Comparison of ENCODE assay signal across 9 mouse cellular contexts in genomic region chr5:148792736-148793440, GRCm38 (mm10).
A peak's percentile ranks its signal among the peaks of the same experiment; 100 is the strongest.
DNase-seq lines count a peak whose midpoint lies in the region; ATAC-seq and TF ChIP-seq lines count a peak whose summit lies in the region.
"Had no signal": no experiment of that assay in that cellular context is flagged by ENCODE, and none has a peak within 500 bp of the region (broad histone marks: within the 10 kb centered on the region; RNA-seq: fewer than 3 reads in every experiment).

No protein-coding gene starts in this region.

- 12% methylated on average over 14 of the region's 14 CpGs for WGBS in bone marrow, adult 2 months
- 13% methylated on average over 14 of the region's 14 CpGs for WGBS in embryonic facial prominence, embryonic 15.5 days

- no peaks in the 10 kb centered on the region for H3K9me3 ChIP-seq in ES-Bruce4 (replicated peaks; ENCODE audit: control insufficient read depth, insufficient read depth, low read length, poor library complexity, severe bottlenecking)
- no peaks in the 10 kb centered on the region for H3K9me3 ChIP-seq in embryonic facial prominence, embryonic 15.5 days (replicated peaks)
- H3K9me3 ChIP-seq: heart, embryonic 15.5 days had no signal

- no peaks in the 10 kb centered on the region for H3K4me1 ChIP-seq in ES-Bruce4 (ENCODE audit: control insufficient read depth, insufficient read depth, low read length)
- H3K4me1 ChIP-seq in bone marrow, adult 2 months (ENCODE audit: control insufficient read depth, insufficient read depth, low read length): no peaks in the 10 kb centered on the region; the same call in 1 of the 2 replicates
- peaks cover 13% of the 10 kb centered on the region for H3K4me1 ChIP-seq in embryonic facial prominence, embryonic 15.5 days

- no peak for TF ChIP-seq POLR2A in ES-Bruce4 (IDR thresholded peaks at IDR 0.05; ENCODE audit: insufficient read depth, low read length)
- TF ChIP-seq POLR2A in bone marrow, adult 2 months (IDR thresholded peaks at IDR 0.05; ENCODE audit: borderline replicate concordance, control insufficient read depth, low read depth, low read length): no peak

- no peaks in the 10 kb centered on the region for H3K27me3 ChIP-seq in ES-Bruce4 (ENCODE audit: control insufficient read depth, insufficient read depth, low read length, poor library complexity, severe bottlenecking)
- H3K27me3 ChIP-seq in embryonic facial prominence, embryonic 15.5 days: no peaks in the 10 kb centered on the region
- H3K27me3 ChIP-seq: heart, embryonic 15.5 days had no signal

- TF ChIP-seq CTCF in ES-Bruce4 (IDR thresholded peaks at IDR 0.05; ENCODE audit: low read depth, low read length): peak; percentile 88
- TF ChIP-seq CTCF in bone marrow, adult 2 months (IDR thresholded peaks at IDR 0.05; ENCODE audit: control insufficient read depth, insufficient read depth, low read length): peak; percentile 96

- peak; percentile 80 for TF ChIP-seq EP300 in ES-Bruce4 (IDR thresholded peaks at IDR 0.05; ENCODE audit: insufficient read depth, low read depth, low read length)

- peak; percentile 89 for DNase-seq in layer of hippocampus, adult 9-10 months (ENCODE audit: low spot score)
- peak; percentile 92 for DNase-seq in lung, postnatal 36 days
- DNase-seq in retina, postnatal 7 days (ENCODE audit: low read depth, low spot score): peak; percentile 63
- peak; percentile 94 for DNase-seq in thymus, postnatal 4 days

- H3K36me3 ChIP-seq in ES-Bruce4 (ENCODE audit: control insufficient read depth, insufficient read depth, low read length, poor library complexity, severe bottlenecking): no peaks in the 10 kb centered on the region
- no peaks in the 10 kb centered on the region for H3K36me3 ChIP-seq in embryonic facial prominence, embryonic 15.5 days
- H3K36me3 ChIP-seq: heart, embryonic 15.5 days had no signal

- no peak overlapping the region for H3K4me3 ChIP-seq in ES-Bruce4 (ENCODE audit: low read depth, low read length)
- H3K4me3 ChIP-seq in bone marrow, adult 2 months (replicated peaks; ENCODE audit: control insufficient read depth, low read depth, low read length): no peak overlapping the region
- H3K4me3 ChIP-seq in embryonic facial prominence, embryonic 15.5 days (replicated peaks): no peak overlapping the region
- H3K4me3 ChIP-seq: heart, embryonic 15.5 days had no signal

- peak overlapping the region; percentile 52 for H3K27ac ChIP-seq in ES-Bruce4 (ENCODE audit: insufficient read depth, low read length)
- H3K27ac ChIP-seq in bone marrow, adult 2 months (ENCODE audit: control insufficient read depth, insufficient read depth, low read depth, low read length, poor library complexity): no peak overlapping the region
- H3K27ac ChIP-seq in embryonic facial prominence, embryonic 15.5 days (replicated peaks): no peak overlapping the region
- H3K27ac ChIP-seq: heart, embryonic 15.5 days had no signal

- peak overlapping the region; percentile 33 for H3K4me2 ChIP-seq in embryonic facial prominence, embryonic 15.5 days (replicated peaks)
- H3K4me2 ChIP-seq: heart, embryonic 15.5 days had no signal

- ATAC-seq in embryonic facial prominence, embryonic 15.5 days (ENCODE audit: insufficient number of reproducible peaks, low FRiP score, low TSS enrichment, low read depth): no peak
- peak; percentile 39 to 50; a peak in 2 of 4 replicates for ATAC-seq in hematopoietic stem cell, adult 5-6 weeks (replicated peaks in 1 of 2; ENCODE audit: insufficient read depth in 1 of 2, low FRiP score in 2 of 2, low TSS enrichment in 1 of 2, low read depth in 1 of 2, poor library complexity in 2 of 2, severe bottlenecking in 2 of 2)

- peak overlapping the region; percentile 27; the same call in 1 of the 2 replicates for H3K9ac ChIP-seq in ES-Bruce4 (ENCODE audit: low read depth, poor library complexity, severe bottlenecking)
- H3K9ac ChIP-seq in embryonic facial prominence, embryonic 15.5 days: no peak overlapping the region
- H3K9ac ChIP-seq: heart, embryonic 15.5 days had no signal
